Mouse (Mus musculus): ENCODE results near the gene Ing1.
"Not testable (repeated sequence)": the region's sequence is repeated elsewhere in the genome, so short reads cannot be mapped to it uniquely, and the experiment has no call there.

DNA sequence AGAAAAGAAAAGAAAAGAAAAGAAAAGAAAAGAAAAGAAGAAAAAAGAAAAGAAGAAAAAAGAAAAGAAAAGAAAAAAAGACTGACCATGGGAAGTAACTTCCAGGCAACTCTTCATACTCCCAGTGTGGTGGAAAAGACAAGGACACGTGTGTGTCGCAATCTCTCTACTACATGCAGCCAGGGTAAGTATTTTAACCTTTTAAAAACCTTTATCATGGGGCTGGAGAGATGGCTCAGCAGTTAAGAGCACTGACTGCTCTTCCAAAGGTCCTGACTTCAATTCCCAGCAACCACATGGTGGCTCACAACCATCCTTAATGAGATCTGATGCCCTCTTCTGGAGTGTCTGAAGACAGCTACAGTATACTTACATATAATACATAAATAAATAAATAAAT, 12.8 kb downstream of the Ing1 start:
- TF ChIP-seq CTCF, EP300 (IDR thresholded peaks at IDR 0.05; ENCODE audit: low read depth): not testable (repeated sequence)

Measured in liver, postnatal 0 days (tissue).